Mouse (Mus musculus) heart, postnatal 0 days (tissue): ENCODE measurements around the gene Lmbrd1.

ENCODE experiments used
- CTCF ChIP-seq: IDR thresholded peaks from 2 replicates; pipeline ENCODE4 v1.5.1; 2016; ENCODE audit warnings: antibody characterized with exemption, control low read depth, low read depth
- EP300 ChIP-seq: IDR thresholded peaks from 2 replicates; pipeline ENCODE4 v1.6.1; 2016; ENCODE audit warnings: antibody characterized with exemption, low read depth

DNA sequence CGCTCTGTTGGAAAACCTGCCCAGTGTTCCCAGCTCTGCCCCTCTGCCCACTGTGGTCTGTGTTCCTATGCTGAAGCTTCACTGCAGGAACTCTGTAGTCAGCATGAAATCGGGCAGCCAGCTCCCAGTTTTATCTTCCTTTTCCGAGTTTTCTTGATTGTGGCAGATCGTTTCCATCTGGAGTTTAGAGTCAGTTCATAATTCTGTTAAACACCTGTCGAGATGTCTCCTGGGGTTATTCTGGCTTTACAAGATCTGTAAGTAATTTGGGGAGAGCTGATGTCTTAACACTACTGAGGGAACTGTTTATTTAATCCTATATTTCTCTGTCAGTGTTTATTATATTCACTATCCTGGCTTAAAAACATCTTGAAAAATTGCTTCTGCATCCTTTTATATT is 56.4 kb downstream of the Lmbrd1 start:
- TF ChIP-seq CTCF (no peak), EP300 (no peak)
